Mouse (Mus musculus): Measurements from ENCODE around the gene Gm3106. TPM values are rescaled to one million over a fixed set of nuclear protein-coding genes. Genes with fewer than 3 reads are reported as not detected.
"Not testable (repeated sequence)": the region's sequence is repeated elsewhere in the genome, so short reads cannot be mapped to it uniquely, and the experiment has no call there.

The Gm3106 gene
- polyA plus RNA-seq (2014; fragmentation: Nextera tagmentation; extraction: Ambion mirVana) = not detected in 2 replicates

- not testable (repeated sequence) for H3K36me3 ChIP-seq (ENCODE audit: control insufficient read depth, insufficient read depth, low read length); ATAC-seq; H3K27me3 ChIP-seq (replicated peaks; ENCODE audit: control insufficient read depth, insufficient read depth, low read length); DNase-seq (ENCODE audit: low spot score); H3K9ac ChIP-seq (ENCODE audit: low read length); H3K27ac ChIP-seq (ENCODE audit: low read depth, low read length); H3K4me3 ChIP-seq (ENCODE audit: low read depth, low read length); H3K4me2 ChIP-seq (ENCODE audit: low read length); H3K4me1 ChIP-seq (ENCODE audit: control insufficient read depth, insufficient read depth, low read length); H3K9me3 ChIP-seq (replicated peaks; ENCODE audit: control insufficient read depth, low read length)
- WGBS = no CpG with 5 or more reads among the region's 2 CpGs
Measured at GRCm38 (mm10) chr5:94217705-94218104, at the start of gene Gm3106. Gene Gm3106 (plus strand): TSS chr5:94218005.

Other genes with a start within 250 kb of the Gm3106 start
- gene BC061212, start 147.5 kb upstream of the Gm3106 start, polyA plus RNA-seq (2014; fragmentation: Nextera tagmentation; extraction: Ambion mirVana) = not detected in 2 replicates
- not detected in 2 replicates for gene Gm6351, start 141.6 kb upstream of the Gm3106 start, polyA plus RNA-seq (2014; fragmentation: Nextera tagmentation; extraction: Ambion mirVana)
- not detected in 2 replicates for gene A430089I19Rik, start 88.8 kb downstream of the Gm3106 start, polyA plus RNA-seq (2014; fragmentation: Nextera tagmentation; extraction: Ambion mirVana)
- not detected in 2 replicates for gene Gm6502, start 96.4 kb downstream of the Gm3106 start, polyA plus RNA-seq (2014; fragmentation: Nextera tagmentation; extraction: Ambion mirVana)
- gene AA792892, start 121.7 kb downstream of the Gm3106 start, polyA plus RNA-seq (2014; fragmentation: Nextera tagmentation; extraction: Ambion mirVana) = not detected in 2 replicates
- not detected in 2 replicates for gene Gm7682, start 227.8 kb downstream of the Gm3106 start, polyA plus RNA-seq (2014; fragmentation: Nextera tagmentation; extraction: Ambion mirVana)